Mouse (Mus musculus) erythroblast, adult 5-6 weeks (primary cell): ENCODE measurements around the gene Rnd2. TPM values are rescaled to one million over a fixed set of nuclear protein-coding genes. Genes with fewer than 3 reads are reported as not detected.
"Not testable (repeated sequence)": the region's sequence is repeated elsewhere in the genome, so short reads cannot be mapped to it uniquely, and the experiment has no call there.

Source experiments
- ATAC-seq: replicated peaks from 2 replicates; pipeline ENCODE4 v1.8.0; 2016; ENCODE audit warnings: moderate number of reproducible peaks, mild to moderate bottlenecking, moderate TSS enrichment, inconsistent platforms; ENCODE audit not compliant: poor library complexity, low FRiP score, severe bottlenecking
- total RNA-seq, 2 experiments: library from RNA; stranded (forward) in 1 of 2; stranded (reverse) in 1 of 2; fragments of 150-400 nt in 1 of 2; fragments of 200-764, 138-1000 nt in 1 of 2; gene quantifications; 2 replicates each; pipeline versions ENCODE4 v1.2.3 to v1.2.4; 2015 to 2017; ENCODE audit warnings: low replicate concordance in 2 of 2

Gene Rnd2
- total RNA-seq, 2 experiments from 2014 or later: not detected

DNA sequence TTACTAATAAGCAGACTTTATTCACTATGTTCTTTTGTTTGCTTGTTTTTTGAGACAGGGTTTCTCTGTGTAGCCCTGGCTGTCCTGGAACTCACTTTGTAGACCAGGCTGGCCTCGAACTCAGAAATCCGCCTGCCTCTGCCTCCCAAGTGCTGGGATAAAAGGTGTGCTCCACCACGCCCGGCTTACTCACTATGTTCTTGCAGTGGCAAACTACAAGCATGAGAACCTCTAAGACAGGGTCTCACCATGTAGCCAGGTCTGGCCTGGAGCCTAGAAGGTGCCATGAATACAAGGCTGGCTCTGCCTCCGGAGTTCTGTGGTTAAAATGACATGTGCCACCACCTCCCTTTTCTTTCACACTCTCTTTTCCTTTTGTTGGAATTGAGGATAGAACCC, 1.8 kb downstream of the Rnd2 start:
- not testable (repeated sequence) for ATAC-seq

GRCm38 (mm10) chr11:101467477-101468262, 2.9 kb downstream of the Rnd2 start:
- ATAC-seq: peak; percentile 23; the same call in 1 of the 2 replicates

DNA sequence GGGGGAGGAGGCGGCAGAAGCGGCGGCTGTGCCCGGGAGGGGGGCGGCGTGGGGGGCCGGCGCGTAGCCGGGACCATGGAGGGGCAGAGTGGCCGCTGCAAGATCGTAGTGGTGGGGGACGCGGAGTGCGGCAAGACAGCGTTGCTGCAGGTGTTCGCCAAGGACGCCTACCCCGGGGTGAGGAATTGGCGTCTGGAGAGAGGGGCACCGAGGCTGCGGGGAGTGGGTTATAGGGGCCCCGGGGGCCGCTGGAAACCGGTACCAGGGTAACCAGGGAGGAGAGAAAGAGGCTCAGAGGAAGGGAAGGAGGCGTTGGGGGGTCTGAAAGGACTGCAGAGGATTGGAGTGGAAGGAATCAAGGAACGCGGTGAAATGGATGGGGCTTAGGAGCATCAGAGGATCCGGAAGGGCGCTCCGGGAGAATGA, 3.5 kb downstream of the Rnd2 start:
- ATAC-seq: no peak

DNA sequence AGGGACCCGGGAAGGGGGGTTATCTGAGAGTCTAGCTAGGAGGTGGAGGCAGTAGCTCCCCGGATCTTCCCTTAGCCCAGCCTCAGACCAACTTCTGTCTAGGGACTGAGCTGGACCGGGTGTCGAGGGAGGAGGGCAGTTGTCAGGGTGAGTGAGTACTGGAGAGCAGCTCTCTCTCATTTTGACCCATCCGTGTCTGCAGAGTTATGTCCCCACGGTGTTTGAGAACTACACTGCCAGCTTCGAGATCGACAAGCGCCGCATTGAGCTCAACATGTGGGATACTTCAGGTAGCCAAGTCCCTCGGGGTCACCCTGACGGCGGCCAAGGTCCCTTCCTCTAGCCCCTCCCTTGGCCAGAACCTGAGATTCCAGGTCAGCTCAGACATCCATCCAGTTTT, 3.9 kb downstream of the Rnd2 start:
- no peak for ATAC-seq

DNA sequence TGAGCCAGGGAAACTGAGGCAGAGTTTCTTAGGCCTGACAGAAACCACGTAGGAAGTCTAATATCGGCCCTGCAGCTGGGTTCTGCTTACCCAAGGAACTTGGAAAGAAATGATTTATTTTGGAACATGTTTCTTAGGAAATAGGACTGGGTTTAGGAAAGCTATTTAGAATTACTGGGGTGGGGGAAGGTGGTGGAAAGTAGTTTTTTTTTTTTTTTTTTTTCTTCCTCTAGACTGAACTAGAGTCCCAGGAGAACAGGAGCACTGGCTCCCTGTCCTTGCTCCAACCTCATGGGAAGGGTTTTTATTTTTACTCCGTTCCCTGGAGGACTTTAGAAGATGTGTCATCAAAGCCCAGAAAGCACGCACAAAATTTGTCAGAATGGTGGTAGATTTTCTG, 4.4 kb downstream of the Rnd2 start:
- no peak for ATAC-seq

DNA sequence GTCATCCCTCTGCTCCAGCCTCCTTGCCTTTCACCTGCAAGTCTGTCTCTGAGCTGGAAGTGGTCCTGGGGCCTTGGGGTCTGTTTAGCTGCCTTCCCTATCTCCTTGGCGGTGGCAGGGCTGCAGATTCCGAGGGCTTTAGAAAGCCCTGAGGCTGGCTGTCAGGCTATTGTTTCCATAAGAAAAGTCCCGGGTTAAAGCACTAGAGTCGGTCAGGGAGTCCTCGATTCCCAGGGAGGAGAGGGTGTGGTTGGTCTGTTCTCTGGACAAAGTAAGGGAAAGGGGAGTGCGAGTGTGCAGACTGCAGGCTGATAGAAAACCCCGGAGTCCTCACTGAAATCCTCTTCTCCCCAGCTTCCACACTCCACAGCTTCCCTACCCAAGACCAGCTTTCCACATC, 5.4 kb downstream of the Rnd2 start:
- no peak for ATAC-seq

- no peak for ATAC-seq
Observed at GRCm38 (mm10) chr11:101471926-101472325, 7.1 kb downstream of the Rnd2 start.

- ATAC-seq: no peak
Observed at GRCm38 (mm10) chr11:101472336-101472735, 7.5 kb downstream of the Rnd2 start.

DNA sequence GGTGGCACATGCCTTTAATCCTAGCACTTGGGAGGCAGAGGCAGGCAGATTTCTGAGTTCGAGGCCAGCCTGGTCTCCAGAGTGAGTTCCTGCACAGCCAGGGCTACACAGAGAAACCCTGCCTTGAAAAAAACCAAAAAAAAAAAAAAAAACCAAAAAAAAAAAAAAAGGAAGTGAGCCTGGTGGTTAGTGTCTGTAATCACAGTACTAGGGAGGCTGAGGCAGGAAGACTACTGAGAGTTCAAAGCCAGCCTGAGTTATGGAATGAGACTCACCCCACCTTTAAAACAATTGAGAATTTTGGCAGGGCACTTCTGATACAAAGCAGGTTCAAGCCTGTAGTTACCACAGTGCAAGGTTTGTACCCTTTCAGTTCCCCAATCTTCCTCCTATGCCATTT, 8.9 kb downstream of the Rnd2 start:
- not testable (repeated sequence) for ATAC-seq

GRCm38 (mm10) chr11:101474298-101474697, 9.5 kb downstream of the Rnd2 start:
- no peak for ATAC-seq

DNA sequence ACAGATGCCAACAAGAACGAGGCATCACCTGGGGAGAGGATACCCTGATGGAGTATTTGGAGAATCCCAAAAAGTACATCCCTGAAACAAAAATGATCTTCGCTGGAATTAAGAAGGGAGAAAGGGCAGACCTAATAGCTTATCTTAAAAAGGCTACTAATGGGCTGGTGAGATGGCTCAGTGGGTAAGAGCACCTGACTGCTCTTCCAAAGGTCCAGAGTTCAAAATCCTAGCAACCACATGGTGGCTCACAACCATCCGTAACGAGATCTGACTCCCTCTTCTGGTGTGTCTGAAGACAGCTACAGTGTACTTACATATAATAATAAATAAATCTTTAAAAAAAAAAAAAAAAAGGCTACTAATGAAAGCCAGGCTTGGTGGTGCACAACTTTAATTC, 11.6 kb downstream of the Rnd2 start:
- ATAC-seq: not testable (repeated sequence)

DNA sequence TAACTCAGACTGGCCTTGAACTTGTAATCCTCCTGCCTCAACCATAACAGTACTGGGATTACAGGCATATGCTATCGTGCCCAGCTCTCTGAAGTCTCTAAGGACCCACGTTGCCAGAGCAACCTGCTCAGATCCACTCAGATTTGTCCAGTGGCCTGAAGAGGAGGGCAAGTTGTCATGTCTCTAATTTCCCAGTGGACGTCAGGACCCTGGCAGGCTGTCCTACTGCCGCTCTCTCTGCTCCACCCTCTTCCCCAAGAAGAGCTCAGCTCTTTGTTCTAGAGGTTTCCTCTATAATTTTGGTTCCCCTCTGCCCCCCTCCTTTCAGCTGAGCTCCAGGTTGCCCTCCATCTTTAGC, 12.4 kb downstream of the Rnd2 start:
- no peak for ATAC-seq

- no peak for ATAC-seq
Observed at GRCm38 (mm10) chr11:101477552-101478211, 12.9 kb downstream of the Rnd2 start.

GRCm38 (mm10) chr11:101479171-101479635, 14.4 kb downstream of the Rnd2 start:
- no peak for ATAC-seq

GRCm38 (mm10) chr11:101480912-101481311, 16.1 kb downstream of the Rnd2 start:
- ATAC-seq: no peak

- ATAC-seq: no peak
Observed at GRCm38 (mm10) chr11:101483804-101484203, 19.0 kb downstream of the Rnd2 start.

- no peak for ATAC-seq
Observed at GRCm38 (mm10) chr11:101484245-101484644, 19.4 kb downstream of the Rnd2 start.

GRCm38 (mm10) chr11:101484814-101485213, 20.0 kb downstream of the Rnd2 start:
- ATAC-seq: no peak

- peak; percentile 85 for ATAC-seq
Observed at GRCm38 (mm10) chr11:101485509-101486028, 20.8 kb downstream of the Rnd2 start.

DNA sequence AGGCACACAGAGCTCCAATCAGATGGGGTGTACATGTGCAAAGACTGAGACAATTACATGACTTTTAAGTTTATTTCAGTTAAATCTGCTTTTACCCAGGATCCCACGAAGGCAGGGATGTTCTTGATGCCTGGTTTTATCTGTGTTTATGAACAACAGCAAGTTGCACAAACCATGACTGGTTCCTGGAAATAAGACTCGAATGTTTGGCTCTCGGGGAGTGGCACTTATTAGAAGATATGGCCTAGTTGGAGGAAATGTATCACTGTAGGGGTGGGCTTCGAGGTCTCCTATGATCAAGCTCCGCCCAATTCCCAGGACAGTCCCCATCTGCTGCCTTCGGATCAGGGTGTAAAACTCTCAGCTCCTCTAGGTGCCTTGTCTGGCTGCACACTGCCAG, 21.3 kb downstream of the Rnd2 start:
- no peak for ATAC-seq

DNA sequence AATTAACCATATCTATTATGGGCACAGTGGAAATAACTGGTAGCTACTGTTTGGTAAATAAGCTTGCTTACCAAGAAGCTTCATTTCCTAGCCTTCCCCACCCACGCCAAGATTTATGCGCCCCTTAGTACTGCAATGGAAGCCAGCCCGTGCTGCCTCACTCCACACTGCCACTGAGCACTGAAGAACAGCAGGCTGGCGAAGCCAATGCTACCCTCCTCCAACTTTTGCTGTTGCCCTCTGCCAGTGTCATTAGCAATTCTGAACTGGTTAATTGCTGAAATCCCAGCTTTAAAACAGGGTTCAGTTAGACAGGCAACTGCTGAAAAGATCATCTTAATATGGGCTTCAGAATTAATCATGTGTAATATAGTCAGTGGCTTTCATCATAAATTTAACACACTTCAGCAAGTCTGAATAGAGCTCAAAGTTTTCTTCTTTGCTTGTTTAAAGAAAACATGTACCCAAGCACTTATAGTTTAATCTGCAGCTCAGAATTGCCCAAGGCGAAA, 41.5 kb downstream of the Rnd2 start:
- ATAC-seq: no peak
